Mouse (Mus musculus): Measurements from ENCODE around the gene Ryr1. TPM values are rescaled to one million over a fixed set of nuclear protein-coding genes. Genes with fewer than 3 reads are reported as not detected.

Ryr1 gene
- total RNA-seq, 2 experiments from 2014 or later = 6.5 to 8.9 TPM

GRCm38 (mm10) chr7:29039604-29039984 is 85.4 kb downstream of the Ryr1 start:
- peak; percentile 90 for DNase-seq (ENCODE audit: low spot score in 2 of 2)

- no peak for DNase-seq (ENCODE audit: low spot score in 2 of 2)
Observed at GRCm38 (mm10) chr7:29037261-29037660, 87.7 kb downstream of the Ryr1 start.

DNA sequence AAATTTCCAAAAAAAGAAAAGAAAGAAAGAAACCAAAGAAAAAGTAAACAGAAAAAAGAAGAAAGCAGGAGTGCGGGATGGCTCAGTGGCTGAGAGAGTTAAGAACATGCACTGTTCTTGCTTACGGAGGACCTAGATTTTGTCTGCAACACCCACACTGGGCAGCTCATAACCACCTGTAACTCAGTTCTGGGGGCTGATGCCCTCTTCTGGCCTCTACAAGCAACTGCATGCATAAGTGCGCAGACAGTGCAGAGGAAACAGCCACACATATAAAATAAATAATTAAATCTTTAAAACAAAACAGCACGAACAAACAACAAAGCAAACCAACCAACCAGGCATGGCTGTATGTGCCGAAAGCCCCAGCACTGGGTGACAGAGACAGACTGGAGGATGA is 92.3 kb downstream of the Ryr1 start:
- DNase-seq (ENCODE audit: low spot score in 2 of 2) = no peak

- DNase-seq (ENCODE audit: low spot score in 2 of 2) = no peak
Observed at GRCm38 (mm10) chr7:29031641-29032040, 93.3 kb downstream of the Ryr1 start.

GRCm38 (mm10) chr7:29029690-29030656 is 95.0 kb downstream of the Ryr1 start:
- no peak for DNase-seq (ENCODE audit: low spot score in 2 of 2)

GRCm38 (mm10) chr7:29028761-29029160 is 96.2 kb downstream of the Ryr1 start:
- no peak for DNase-seq (ENCODE audit: low spot score in 2 of 2)

DNA sequence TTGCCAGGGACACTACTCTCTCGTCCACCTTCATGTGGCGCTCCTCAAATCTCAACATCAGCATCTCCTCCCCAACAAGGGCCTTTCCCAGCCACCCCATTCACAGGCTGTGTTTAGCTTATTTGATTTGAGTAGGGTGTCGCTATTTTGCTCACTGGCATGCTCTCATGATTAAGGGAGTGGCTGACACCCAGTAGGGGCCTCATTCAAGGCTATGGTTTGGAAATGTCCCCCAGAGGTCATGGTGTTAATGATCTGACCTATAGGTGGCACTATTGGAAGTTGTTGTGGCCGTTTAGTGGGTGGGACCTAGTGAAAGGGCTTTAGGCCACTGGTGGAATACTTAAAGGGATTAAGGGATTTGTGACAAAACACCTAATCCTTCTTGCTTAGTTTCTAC is 98.2 kb downstream of the Ryr1 start:
- DNase-seq (ENCODE audit: low spot score in 2 of 2) = no peak

GRCm38 (mm10) chr7:29026195-29026594 is 98.8 kb downstream of the Ryr1 start:
- peak in 1 of 2 experiments; percentile 8 for DNase-seq (ENCODE audit: low spot score in 2 of 2)

DNA sequence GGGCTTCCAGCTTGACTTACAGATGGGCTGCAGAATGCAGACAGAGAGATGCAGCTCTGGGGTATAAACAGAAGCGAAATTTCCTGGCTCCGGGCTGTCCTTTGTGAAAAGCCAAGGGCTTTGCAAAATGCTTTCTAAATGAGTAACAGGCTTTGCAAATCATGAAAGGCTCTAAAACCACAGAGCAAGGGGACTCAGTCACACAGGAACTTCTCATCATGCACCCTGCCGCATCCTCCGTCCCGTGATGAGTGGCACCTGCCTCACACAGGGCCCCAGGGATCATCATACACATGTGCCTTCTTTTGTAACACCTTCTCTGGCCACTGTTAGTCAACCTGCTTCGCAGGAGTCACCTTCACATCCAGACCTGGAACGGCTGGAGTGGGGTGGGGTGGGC is 99.4 kb downstream of the Ryr1 start:
- no peak for DNase-seq (ENCODE audit: low spot score in 2 of 2)

DNA sequence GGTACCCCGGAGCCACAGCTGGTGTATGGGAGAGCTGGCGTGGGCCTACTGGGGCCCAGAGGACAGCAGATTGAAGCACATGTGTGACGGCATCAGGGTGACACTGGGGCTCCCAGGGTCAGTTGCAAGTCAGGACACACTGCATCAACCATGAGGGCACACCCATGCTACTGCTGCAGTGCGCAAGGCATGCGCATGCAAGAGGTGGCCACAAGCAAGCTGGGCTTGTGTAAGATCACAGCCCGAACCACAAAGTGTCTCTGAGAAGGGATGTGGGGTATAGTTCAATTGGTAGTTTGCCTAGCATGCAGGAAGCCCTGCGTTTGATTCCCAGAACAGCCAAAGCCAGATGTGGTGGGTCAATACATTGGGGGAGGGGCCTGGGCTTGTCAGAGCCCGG is 101.5 kb downstream of the Ryr1 start:
- DNase-seq (ENCODE audit: low spot score in 2 of 2) = no peak

DNA sequence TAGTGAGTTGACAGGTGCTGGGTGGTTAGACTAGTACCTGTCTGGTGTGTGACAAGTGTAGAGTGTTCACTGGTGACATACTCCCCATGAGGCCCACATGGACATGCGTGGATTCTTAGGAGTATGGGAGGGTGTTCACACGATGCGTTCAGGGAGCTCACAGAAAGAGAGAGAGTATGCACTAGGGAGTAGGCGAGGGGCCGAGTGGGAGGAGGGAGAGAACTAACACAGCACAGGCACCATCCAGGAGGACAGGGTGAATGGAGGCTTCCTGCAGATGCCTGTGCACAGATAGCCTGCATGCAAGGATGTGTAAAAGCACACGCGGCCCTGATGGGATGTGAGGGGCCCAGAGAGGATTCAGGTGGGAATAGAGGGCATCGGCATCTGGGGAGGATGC is 102.5 kb downstream of the Ryr1 start:
- DNase-seq (ENCODE audit: low spot score in 2 of 2) = peak in 1 of 2 experiments; percentile 53

- DNase-seq (ENCODE audit: low spot score in 2 of 2) = no peak
Observed at GRCm38 (mm10) chr7:29019447-29020220, 105.3 kb downstream of the Ryr1 start.

GRCm38 (mm10) chr7:29017222-29017621 is 107.8 kb downstream of the Ryr1 start:
- no peak for DNase-seq (ENCODE audit: low spot score in 2 of 2)

DNA sequence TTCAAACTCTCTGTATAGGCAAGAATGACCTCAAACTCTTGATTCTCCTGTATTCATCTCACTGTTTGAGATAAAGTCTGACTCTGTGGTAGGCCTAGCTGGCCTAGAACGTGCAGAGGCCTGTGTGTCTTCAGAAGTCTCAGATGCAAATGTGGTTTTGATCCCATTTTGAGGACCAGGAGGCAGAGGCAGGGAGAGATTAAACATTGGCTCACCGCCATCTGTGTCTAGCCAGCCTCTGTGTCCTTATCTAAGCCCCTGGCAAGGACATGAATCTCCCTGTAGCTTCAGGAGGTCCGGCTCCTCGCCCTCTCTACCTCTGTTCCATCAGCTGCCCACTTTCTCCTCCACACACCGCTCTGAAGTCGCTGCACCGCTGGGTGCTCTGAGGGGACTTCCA is 108.5 kb downstream of the Ryr1 start:
- no peak for DNase-seq (ENCODE audit: low spot score in 2 of 2)

- no peak for DNase-seq (ENCODE audit: low spot score in 2 of 2)
Observed at GRCm38 (mm10) chr7:29014984-29015383, 110.0 kb downstream of the Ryr1 start.

GRCm38 (mm10) chr7:29008714-29009113 is 116.3 kb downstream of the Ryr1 start:
- no peak for DNase-seq (ENCODE audit: low spot score in 2 of 2)

DNA sequence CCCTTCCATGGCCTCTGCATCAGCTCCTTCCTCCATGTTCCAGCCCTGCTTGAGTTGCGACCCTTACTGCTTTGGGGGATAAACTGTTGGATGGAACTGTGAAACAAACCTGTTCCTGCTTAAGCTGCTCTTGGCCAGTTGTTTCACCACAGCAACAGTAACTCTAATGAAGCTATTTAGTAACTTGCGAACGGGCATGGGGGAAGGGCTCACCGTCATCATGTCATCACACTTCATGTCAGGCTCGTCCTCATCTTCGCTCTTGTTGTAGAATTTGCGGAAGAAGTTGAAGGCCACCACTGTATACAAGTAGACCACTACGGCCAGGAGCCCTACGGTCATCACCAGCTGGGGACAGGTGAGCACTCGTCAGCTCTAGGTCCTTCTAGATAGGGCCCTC is 116.8 kb downstream of the Ryr1 start:
- no peak for DNase-seq (ENCODE audit: low spot score in 2 of 2)

- DNase-seq (ENCODE audit: low spot score in 2 of 2) = peak in 1 of 2 experiments; percentile 10
Observed at GRCm38 (mm10) chr7:29007224-29008101, 117.5 kb downstream of the Ryr1 start.

- DNase-seq (ENCODE audit: low spot score in 2 of 2) = peak; percentile 14 to 40
Observed at GRCm38 (mm10) chr7:29000651-29001605, 124.1 kb downstream of the Ryr1 start.

DNA sequence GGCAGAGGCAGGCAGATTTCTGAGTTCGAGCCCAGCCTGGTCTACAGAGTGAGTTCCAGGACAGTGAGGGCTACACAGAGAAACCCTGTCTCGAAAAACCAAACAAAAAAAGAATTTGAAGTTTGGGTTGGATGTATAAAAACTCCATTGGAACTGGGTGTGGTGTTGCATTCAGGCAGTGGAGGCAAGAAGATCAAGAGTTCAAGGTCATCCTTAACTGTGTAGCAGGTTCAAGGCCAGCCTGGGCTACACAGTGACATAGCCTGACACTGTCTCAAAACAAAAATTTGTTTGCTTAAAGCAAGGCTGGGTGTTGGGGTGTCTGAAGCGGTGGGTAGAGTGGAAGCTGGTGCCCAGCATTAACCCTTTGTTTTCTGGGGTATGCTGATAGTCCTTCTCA is 131.6 kb downstream of the Ryr1 start:
- no peak for DNase-seq (ENCODE audit: low spot score in 2 of 2)
